Mouse (Mus musculus): ENCODE measurements around the gene Tas2r123.

The Tas2r123 gene

DNA sequence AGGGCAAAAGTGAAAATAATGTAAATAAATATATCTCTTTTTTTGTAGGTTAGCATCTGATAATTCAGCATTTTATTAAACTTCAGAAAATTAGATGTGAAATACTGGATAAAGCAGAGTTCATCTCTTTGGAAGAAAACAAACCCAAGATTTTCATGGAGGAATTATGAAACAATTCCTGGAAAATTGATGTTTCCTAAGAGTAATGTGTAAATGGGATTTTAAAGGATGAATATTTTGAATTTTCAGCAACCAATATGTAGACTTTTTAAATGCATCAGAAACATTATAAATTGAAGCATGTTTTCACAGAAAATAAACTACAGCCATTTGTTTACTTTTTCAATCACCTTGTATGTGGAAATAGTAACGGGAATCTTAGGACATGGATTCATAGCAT is at the start of gene Tas2r123:
Gene Tas2r123 (plus strand): TSS at position 301 of the 400 bp plus-strand sequence.
- DNase-seq (ENCODE audit: low spot score in 2 of 2): no peak

DNA sequence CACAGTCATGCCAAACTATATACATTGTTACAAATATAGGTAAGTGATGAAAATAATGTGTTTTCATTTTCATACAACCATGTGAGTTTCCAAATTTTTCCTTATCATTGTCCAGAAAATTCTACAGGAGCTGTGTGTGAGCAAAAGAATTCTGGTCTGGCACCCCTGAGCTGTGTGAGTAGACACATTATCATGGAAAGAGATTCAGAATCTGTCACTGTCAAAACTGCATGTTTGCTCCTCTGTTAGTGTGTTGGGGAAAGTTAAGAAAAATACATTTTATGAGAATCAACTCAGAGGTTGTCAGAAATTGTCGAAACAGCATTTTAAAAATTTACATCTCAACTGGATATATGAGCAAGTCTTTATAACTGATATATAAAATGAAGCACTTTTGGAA is 44.4 kb upstream of the Tas2r123 start, which contains the start of gene Tas2r117:
Gene Tas2r117 (plus strand): TSS at position 301 of the 400 bp plus-strand sequence.
- DNase-seq (ENCODE audit: low spot score in 2 of 2): no peak

DNA sequence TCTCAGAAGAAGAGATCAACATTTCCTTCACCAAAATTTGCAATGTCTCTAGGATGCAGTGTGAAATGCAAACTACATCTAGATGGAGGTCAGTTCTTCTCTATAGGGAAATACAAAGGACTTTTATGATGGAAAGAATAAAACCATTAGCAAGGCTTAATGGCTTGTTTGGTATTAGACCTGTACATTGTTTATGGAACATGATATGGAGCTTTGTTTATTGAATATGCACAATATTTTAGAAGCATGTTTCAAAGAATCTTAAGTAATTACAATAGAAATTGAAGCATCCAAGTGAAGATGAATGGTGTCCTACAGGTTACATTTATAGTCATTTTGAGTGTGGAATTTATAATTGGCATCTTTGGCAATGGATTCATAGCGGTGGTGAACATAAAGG is 8.2 kb downstream of the Tas2r123 start, which contains the start of gene Tas2r116:
Gene Tas2r116 (plus strand): TSS at position 301 of the 400 bp plus-strand sequence.
- no peak for DNase-seq (ENCODE audit: low spot score in 2 of 2)

DNA sequence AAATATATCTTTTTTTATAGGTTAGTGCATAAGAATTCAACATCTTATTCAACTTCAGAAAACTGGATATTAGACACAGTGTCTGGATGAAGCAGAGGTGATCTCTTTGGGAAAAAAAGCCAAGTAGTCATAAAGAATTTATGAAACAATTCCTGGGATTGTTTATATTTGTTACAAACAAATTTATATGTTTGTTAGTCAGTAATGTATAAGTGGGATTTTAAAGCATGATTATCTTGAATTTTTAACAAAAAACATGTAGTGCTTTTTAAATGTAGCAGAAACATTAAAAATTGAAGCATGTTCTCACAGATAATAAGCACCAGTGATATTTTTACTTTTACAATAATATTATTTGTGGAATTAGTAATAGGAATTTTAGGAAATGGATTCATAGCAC is 20.8 kb downstream of the Tas2r123 start, which contains the start of gene Tas2r110:
Gene Tas2r110 (plus strand): TSS at position 301 of the 400 bp plus-strand sequence.
- no peak for DNase-seq (ENCODE audit: low spot score in 2 of 2)

DNA sequence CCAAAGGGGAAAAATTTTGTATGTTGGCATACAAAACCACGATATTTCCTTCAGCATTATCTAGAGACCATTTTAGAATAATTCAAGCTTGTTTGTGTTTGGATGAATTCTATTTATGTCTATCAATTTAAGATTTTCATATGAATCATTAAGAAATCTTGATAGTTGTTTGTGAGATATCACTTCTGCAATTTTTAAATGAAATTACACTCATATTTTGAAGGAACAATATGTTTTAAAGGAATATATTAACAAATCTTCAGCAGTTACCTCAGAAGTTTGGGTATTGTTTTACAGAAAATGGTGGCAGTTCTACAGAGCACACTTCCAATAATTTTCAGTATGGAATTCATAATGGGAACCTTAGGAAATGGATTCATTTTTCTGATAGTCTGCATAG is 45.8 kb downstream of the Tas2r123 start, which contains the start of gene Tas2r113:
Gene Tas2r113 (plus strand): TSS at position 301 of the 400 bp plus-strand sequence.
- no peak for DNase-seq (ENCODE audit: low spot score in 2 of 2)
